Mouse (Mus musculus) limb, embryonic 13.5 days (tissue): ENCODE results near the gene Fxr1. TPM values are rescaled to one million over a fixed set of nuclear protein-coding genes. Genes with fewer than 3 reads are reported as not detected.

Experiments used
- ATAC-seq: fragments of 200-750 bp; cut with Nextera tagmentation; 2 replicates; pipeline ENCODE4 v1.8.0; 2017; ENCODE audit warnings: low read depth, moderate number of reproducible peaks, moderate TSS enrichment; ENCODE audit not compliant: low FRiP score
- H3K27ac ChIP-seq: fragments of 300-500 bp; sonication (generic); 2 replicates; pipeline ENCODE4 v1.5.1; 2015; ENCODE audit warnings: inconsistent platforms, mild to moderate bottlenecking, moderate library complexity
- H3K27me3 ChIP-seq: fragments of 300-500 bp; sonication (generic); 2 replicates; pipeline ENCODE4 v1.6.1; 2015; ENCODE audit warnings: mild to moderate bottlenecking, inconsistent platforms
- H3K36me3 ChIP-seq: fragments of 300-500 bp; sonication (generic); 2 replicates; pipeline ENCODE4 v1.6.1; 2015; ENCODE audit warnings: inconsistent platforms, mild to moderate bottlenecking, moderate library complexity
- H3K4me1 ChIP-seq: fragments of 300-500 bp; sonication (generic); 2 replicates; pipeline ENCODE4 v1.6.1; 2015; ENCODE audit warnings: inconsistent platforms
- H3K4me2 ChIP-seq: fragments of 300-500 bp; sonication (generic); replicated peaks from 2 replicates; pipeline ENCODE4 v1.6.1; 2015; ENCODE audit warnings: inconsistent platforms, mild to moderate bottlenecking, moderate library complexity
- H3K4me3 ChIP-seq: fragments of 300-500 bp; sonication (generic); 2 replicates; pipeline ENCODE4 v1.5.1; 2015; ENCODE audit warnings: moderate library complexity, mild to moderate bottlenecking, inconsistent platforms
- H3K9ac ChIP-seq: fragments of 300-500 bp; sonication (generic); 2 replicates; pipeline ENCODE4 v1.6.1; 2015; ENCODE audit warnings: mild to moderate bottlenecking, inconsistent platforms
- H3K9me3 ChIP-seq: fragments of 300-500 bp; sonication (generic); 2 replicates; pipeline ENCODE4 v1.6.1; 2016; ENCODE audit warnings: inconsistent platforms
- WGBS: fragments of 180-500 bp; shearing (Covaris S2); methylation state at CpG from one replicate; pipeline ENCODE4 v1.1.7; 2015; 5-methylcytosine and 5-hydroxymethylcytosine counted together
- polyA plus RNA-seq: library from polyadenylated mRNA; unstranded; fragments of >200 nt; fragmentation: Nextera tagmentation; extraction: Ambion mirVana; gene quantifications from 2 replicates; pipeline ENCODE4 v1.2.1, GENCODE M21; 2015

Gene Fxr1
- polyA plus RNA-seq, 1 experiment from 2014 or later, result 66.3 TPM

DNA sequence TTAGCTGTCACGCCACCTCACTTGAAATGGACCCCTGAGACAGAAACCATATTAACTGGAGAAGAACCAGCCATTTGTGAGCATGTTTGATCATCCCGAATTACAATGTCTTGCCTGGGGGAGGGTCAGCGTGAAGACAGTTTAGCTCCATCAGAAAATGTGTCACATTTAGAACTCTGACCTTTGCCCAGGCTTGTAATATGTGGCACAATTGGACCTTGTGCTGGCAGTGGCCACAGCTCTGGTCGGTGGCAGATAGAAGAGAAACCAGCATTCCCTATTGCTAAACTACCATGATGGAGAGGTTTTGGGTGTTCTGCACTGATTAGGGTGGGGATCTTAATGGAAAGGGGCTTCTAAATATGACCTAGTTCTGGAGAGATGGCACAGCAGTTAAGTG lies 100.1 kb downstream of the Fxr1 start:
- H3K9ac ChIP-seq, result no peak overlapping the region
- no peaks in the 10 kb centered on the region for H3K9me3 ChIP-seq
- no peaks in the 10 kb centered on the region for H3K36me3 ChIP-seq
- no peak overlapping the region for H3K27ac ChIP-seq
- no peak for ATAC-seq
- WGBS, result 78% methylated on average over 4 of the region's 4 CpGs
- H3K4me3 ChIP-seq, result no peak overlapping the region
- H3K4me1 ChIP-seq, result no peaks in the 10 kb centered on the region
- no peaks in the 10 kb centered on the region for H3K27me3 ChIP-seq
- H3K4me2 ChIP-seq, result no peak overlapping the region

Other genes starting within 250 kb of the Fxr1 start
- gene Ttc14, start 220.1 kb upstream of the Fxr1 start, polyA plus RNA-seq, result 84.9 and 85.2 TPM in 2 replicates
- gene Ccdc39, start 175.6 kb upstream of the Fxr1 start, polyA plus RNA-seq, result 4.5 and 4.8 TPM in 2 replicates
- gene Dnajc19, start 61.4 kb downstream of the Fxr1 start, polyA plus RNA-seq, result 131 and 140 TPM in 2 replicates